Comparison of ENCODE assay signal across 22 mouse cellular contexts in the genomic region with DNA sequence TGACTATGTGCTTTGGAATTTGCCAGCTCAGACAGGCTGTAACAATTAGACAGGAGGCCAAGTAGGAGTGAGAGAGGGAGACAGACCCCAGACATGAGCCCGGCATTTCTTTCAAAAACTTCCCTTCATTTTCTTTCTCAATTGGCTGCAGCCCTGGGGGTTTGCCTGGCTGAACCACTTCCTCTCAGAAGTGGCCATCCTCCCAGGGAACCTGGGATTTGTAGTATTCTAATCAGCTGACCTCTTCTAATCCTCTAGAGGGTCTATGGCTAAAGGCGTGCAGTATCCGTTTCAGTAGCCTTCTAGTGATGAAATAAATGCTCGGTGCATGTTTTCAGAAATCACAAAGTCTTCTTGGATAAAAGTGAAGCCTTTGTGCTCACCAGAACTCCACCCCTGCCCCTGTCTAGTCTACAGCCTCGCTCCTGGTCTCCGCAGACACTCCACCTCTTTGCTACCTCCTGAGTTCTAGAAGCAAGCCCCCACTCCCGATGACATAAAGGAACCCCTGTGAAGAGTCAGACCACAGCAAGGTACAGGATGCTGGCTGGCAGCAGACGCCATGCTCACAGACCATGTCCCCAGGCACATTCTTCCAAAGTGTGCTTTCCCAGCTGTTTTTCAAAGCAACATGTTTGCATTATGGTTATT. TPM values are rescaled to one million over a fixed set of nuclear protein-coding genes. Genes with fewer than 3 reads are reported as not detected.
A peak's percentile ranks its signal among the peaks of the same experiment; 100 is the strongest.
DNase-seq lines count a peak whose midpoint lies in the region; ATAC-seq and TF ChIP-seq lines count a peak whose summit lies in the region.
"Had no signal": no experiment of that assay in that cellular context is flagged by ENCODE, and none has a peak within 500 bp of the region (broad histone marks: within the 10 kb centered on the region; RNA-seq: fewer than 3 reads in every experiment).

No protein-coding gene starts in this region.

- no peaks in the 10 kb centered on the region for H3K79me2 ChIP-seq in CH12.LX (replicated peaks; ENCODE audit: control insufficient read depth, extremely low read depth, insufficient read depth, poor library complexity, severe bottlenecking)

- no peak overlapping the region for H3K27ac ChIP-seq in CH12.LX (ENCODE audit: insufficient read depth, low read depth)
- H3K27ac ChIP-seq in embryonic facial prominence, embryonic 11.5 days (replicated peaks; ENCODE audit: low read depth, low read length), result 0 out of 2 replicates have a peak overlapping the region, but pooled peaks have one; percentile 48
- no peak overlapping the region for H3K27ac ChIP-seq in hindbrain, embryonic 16.5 days (ENCODE audit: low read depth, low read length)
- H3K27ac ChIP-seq in layer of hippocampus, adult 2 months, result no peak overlapping the region
- H3K27ac ChIP-seq: gastrocnemius, adult 2 months; heart, embryonic 15.5 days; liver, embryonic 12.5 days; neural tube, embryonic 12.5 days had no signal

- TF ChIP-seq EP300 in CH12.LX (IDR thresholded peaks at IDR 0.05; ENCODE audit: low read length), result no peak

- peaks cover 17 to 35% of the 10 kb centered on the region in 2 experiments for H3K36me3 ChIP-seq in CH12.LX (replicated peaks in 1 of 2; ENCODE audit: control insufficient read depth in 1 of 2, insufficient read depth in 1 of 2, low read length in 1 of 2)
- H3K36me3 ChIP-seq in embryonic facial prominence, embryonic 11.5 days (replicated peaks; ENCODE audit: control insufficient read depth, insufficient read depth, low read depth, low read length), result no peaks in the 10 kb centered on the region; the same call in 1 of the 2 replicates
- no peaks in the 10 kb centered on the region for H3K36me3 ChIP-seq in hindbrain, embryonic 16.5 days (ENCODE audit: control insufficient read depth, insufficient read depth, low read length)
- H3K36me3 ChIP-seq: heart, embryonic 15.5 days; neural tube, embryonic 12.5 days had no signal

- TF ChIP-seq CTCF in CH12.LX (conservative IDR thresholded peaks at IDR 0.05 in 1 of 2, IDR thresholded peaks at IDR 0.05 in 1 of 2; ENCODE audit: low read depth in 2 of 2, low read length in 2 of 2), result no peak
- TF ChIP-seq CTCF in layer of hippocampus, adult 2 months (conservative IDR thresholded peaks at IDR 0.05), result no peak

- H3K4me2 ChIP-seq in CH12.LX (ENCODE audit: insufficient read depth, low read depth, poor library complexity, severe bottlenecking), result no peak overlapping the region
- H3K4me2 ChIP-seq in embryonic facial prominence, embryonic 11.5 days (ENCODE audit: low read depth, low read length), result no peak overlapping the region
- 0 out of 2 replicates have a peak overlapping the region, but pooled peaks have one; percentile 11 for H3K4me2 ChIP-seq in hindbrain, embryonic 16.5 days (ENCODE audit: low read length)
- H3K4me2 ChIP-seq: heart, embryonic 15.5 days; liver, embryonic 12.5 days; neural tube, embryonic 12.5 days had no signal

- H3K4me3 ChIP-seq in CH12.LX (replicated peaks in 1 of 3; ENCODE audit: low read depth in 2 of 3, low read length in 2 of 3, poor library complexity in 1 of 3), result no peak overlapping the region
- no peak overlapping the region for H3K4me3 ChIP-seq in embryonic facial prominence, embryonic 11.5 days (ENCODE audit: low read depth, low read length)
- no peak overlapping the region for H3K4me3 ChIP-seq in hindbrain, embryonic 16.5 days (ENCODE audit: low read length)
- H3K4me3 ChIP-seq in layer of hippocampus, adult 2 months, result no peak overlapping the region
- H3K4me3 ChIP-seq: gastrocnemius, adult 2 months; heart, embryonic 15.5 days; liver, embryonic 12.5 days; megakaryocyte, embryonic 14.5 days; neural tube, embryonic 12.5 days had no signal

- H3K27me3 ChIP-seq in CH12.LX (replicated peaks), result no peaks in the 10 kb centered on the region
- no peaks in the 10 kb centered on the region for H3K27me3 ChIP-seq in embryonic facial prominence, embryonic 11.5 days (ENCODE audit: control insufficient read depth, insufficient read depth, low read length)
- H3K27me3 ChIP-seq in hindbrain, embryonic 16.5 days (replicated peaks; ENCODE audit: control insufficient read depth, insufficient read depth, low read length), result no peaks in the 10 kb centered on the region
- H3K27me3 ChIP-seq: heart, embryonic 15.5 days; liver, embryonic 12.5 days; megakaryocyte, embryonic 14.5 days; neural tube, embryonic 12.5 days had no signal

- 0 out of 2 replicates have a peak, but pooled peaks have one; percentile 59 for ATAC-seq in embryonic facial prominence, embryonic 11.5 days (replicated peaks; ENCODE audit: insufficient number of reproducible peaks, low FRiP score, low TSS enrichment, low read depth)
- ATAC-seq in hindbrain, embryonic 16.5 days, result no peak
- ATAC-seq: activated CD4-positive, CD25-positive, alpha-beta regulatory T cell, adult 4 months; forebrain, embryonic 14.5 days; liver, embryonic 12.5 days had no signal

- no peaks in the 10 kb centered on the region for H3K9me3 ChIP-seq in CH12.LX (replicated peaks; ENCODE audit: low read length)
- no peaks in the 10 kb centered on the region; the same call in 1 of the 2 replicates for H3K9me3 ChIP-seq in embryonic facial prominence, embryonic 11.5 days (replicated peaks; ENCODE audit: control insufficient read depth, low read length)
- H3K9me3 ChIP-seq in hindbrain, embryonic 16.5 days (ENCODE audit: control insufficient read depth, low read length), result no peaks in the 10 kb centered on the region
- H3K9me3 ChIP-seq: heart, embryonic 15.5 days; liver, embryonic 12.5 days; megakaryocyte, embryonic 14.5 days; neural tube, embryonic 12.5 days had no signal

- H3K9ac ChIP-seq in CH12.LX (ENCODE audit: insufficient read depth, low read depth), result no peak overlapping the region
- no peak overlapping the region for H3K9ac ChIP-seq in embryonic facial prominence, embryonic 11.5 days (replicated peaks; ENCODE audit: low read length)
- H3K9ac ChIP-seq in hindbrain, embryonic 16.5 days (ENCODE audit: low read depth, low read length), result no peak overlapping the region
- H3K9ac ChIP-seq: heart, embryonic 15.5 days; liver, embryonic 12.5 days; neural tube, embryonic 12.5 days had no signal

- TF ChIP-seq RAD21 in CH12.LX (IDR thresholded peaks at IDR 0.05; ENCODE audit: low read depth, low read length), result no peak

- in situ Hi-C loops in CH12.LX (cut with MboI; ENCODE audit: low pct_ligation_motif_present, low pct_unique_long_range_greater_than_20kb, low sequenced_read_pairs), result loop anchor here (25.0 kb wide), 2 partner anchors 670 to 820 kb away; no protein-coding TSS in a partner anchor

- peak; percentile 86 for DNase-seq in heart, adult 11 months
- no peak for DNase-seq in heart, adult 18-20 months
- DNase-seq in CH12.LX (ENCODE audit: extremely low read depth), result no peak
- DNase-seq in embryonic facial prominence, embryonic 11.5 days (ENCODE audit: low spot score), result peak; percentile 68
- no peak for DNase-seq in urinary bladder, adult 18-20 months (ENCODE audit: low spot score in 2 of 2)
- no peak for DNase-seq in layer of hippocampus, adult 2 months (ENCODE audit: low spot score in 2 of 2)
- DNase-seq in left cerebral cortex, adult 9 months (ENCODE audit: low spot score in 2 of 2), result no peak
- DNase-seq: adrenal gland, postnatal 25 days; cerebellum, postnatal 10 days; gastrocnemius, adult 2 months; thymus, adult 18-20 months had no signal

- H3K4me1 ChIP-seq in CH12.LX (ENCODE audit: control insufficient read depth in 1 of 2, insufficient read depth in 2 of 2), result no peaks in the 10 kb centered on the region
- H3K4me1 ChIP-seq in embryonic facial prominence, embryonic 11.5 days (ENCODE audit: control insufficient read depth, insufficient read depth, low read length), result no peaks in the 10 kb centered on the region
- no peaks in the 10 kb centered on the region for H3K4me1 ChIP-seq in hindbrain, embryonic 16.5 days (ENCODE audit: control insufficient read depth, insufficient read depth, low read depth, low read length)
- H3K4me1 ChIP-seq: neural tube, embryonic 12.5 days had no signal

- WGBS in embryonic facial prominence, embryonic 11.5 days, result 14% methylated on average over 8 of the region's 8 CpGs
- 49% methylated on average over 8 of the region's 8 CpGs for WGBS in hindbrain, embryonic 16.5 days

- dilution Hi-C loops in CH12.LX (cut with MboI; ENCODE audit: extremely low pct_ligation_motif_present, extremely low pct_unique_long_range_greater_than_20kb, low sequenced_read_pairs), result no loop called here

- TF ChIP-seq POLR2A in CH12.LX (IDR thresholded peaks at IDR 0.05; ENCODE audit: low read depth, low read length), result no peak

TF ChIP-seq in CH12.LX, 34 proteins besides CTCF, POLR2A, EP300 and RAD21:
- peak; percentile 14; the same call in 1 of the 2 replicates for TF ChIP-seq HCFC1 (IDR thresholded peaks at IDR 0.05; ENCODE audit: low read depth, low read length)
- no peak for TF ChIP-seq MEF2A (IDR thresholded peaks at IDR 0.05; ENCODE audit: borderline replicate concordance, low read depth, low read length)

RNA-seq across cellular contexts. Expression of gene Kcnj1, which starts 45.3 kb away (rescaled TPM):
- not detected for total RNA-seq in heart, adult 18-20 months (2021)
- total RNA-seq in CH12.LX (2012; rRNA removed) (not detected in 2 replicates), CH12.LX (2014; rRNA removed) (0.11 and 0.19 TPM in 2 replicates)
- polyA plus RNA-seq in CH12.LX (2012; ENCODE audit: insufficient read length, low read depth), result 0.07 and 0.08 TPM in 2 replicates
- not detected in 2 replicates for polyA plus RNA-seq in embryonic facial prominence, embryonic 11.5 days (2014; fragmentation: Nextera tagmentation; extraction: Ambion mirVana)
- not detected in 2 replicates for polyA plus RNA-seq in hindbrain, embryonic 16.5 days (2015; fragmentation: Nextera tagmentation; extraction: Ambion mirVana)
- total RNA-seq in layer of hippocampus, adult 2 months (2021), result not detected
- total RNA-seq: adrenal gland, postnatal 25 days; gastrocnemius, adult 2 months; layer of hippocampus, adult 8-10 months; left cerebral cortex, postnatal 10 days; midbrain, postnatal 0 days had no signal
- polyA plus RNA-seq: activated CD4-positive, CD25-positive, alpha-beta regulatory T cell, adult 4 months; forebrain, embryonic 14.5 days; heart, embryonic 15.5 days; liver, embryonic 12.5 days; lung, embryonic 16.5 days; midbrain, postnatal 0 days; neural tube, embryonic 12.5 days had no signal

Comparison
In these comparisons a context has a peak if more than half of its experiments do, and no peak if none do; other contexts are left out.
1. DNase-seq: peak in heart, adult 11 months (single experiment) and embryonic facial prominence, embryonic 11.5 days (single experiment); none in heart, adult 18-20 months (0 of 2), CH12.LX (single experiment), urinary bladder, adult 18-20 months (0 of 2), layer of hippocampus, adult 2 months (0 of 2) and left cerebral cortex, adult 9 months (0 of 2).